Mouse (Mus musculus) cortical plate, adult 2 months (tissue): ENCODE results near the gene Fam173b. TPM values are rescaled to one million over a fixed set of nuclear protein-coding genes. Genes with fewer than 3 reads are reported as not detected.

Experiments
- H3K27ac ChIP-seq: fragments of 200-500 bp; 2 replicates; pipeline ENCODE4 v1.5.1; 2012; ENCODE audit warnings: low read length, control low read depth, inconsistent platforms; ENCODE audit not compliant: insufficient read depth
- H3K4me1 ChIP-seq: fragments of 200-500 bp; 2 replicates; pipeline ENCODE4 v1.6.1; 2011; ENCODE audit warnings: low read length; ENCODE audit not compliant: control insufficient read depth, insufficient read depth
- H3K4me3 ChIP-seq: fragments of 200-500 bp; 2 replicates; pipeline ENCODE4 v1.5.1; 2011; ENCODE audit warnings: mild to moderate bottlenecking, low read length, control low read depth; ENCODE audit not compliant: insufficient read depth
- CTCF ChIP-seq: fragments of 200-500 bp; IDR thresholded peaks from 2 replicates; pipeline ENCODE4 v1.5.1; 2011; ENCODE audit warnings: mild to moderate bottlenecking, control low read depth, low read length; ENCODE audit not compliant: insufficient read depth; ENCODE audit errors: extremely low read depth
- POLR2A ChIP-seq: fragments of 200-500 bp; IDR thresholded peaks from 2 replicates; pipeline ENCODE4 v1.6.1; 2011; ENCODE audit warnings: mild to moderate bottlenecking, low read length, control low read depth; ENCODE audit not compliant: insufficient read depth; ENCODE audit errors: extremely low read depth
- polyA plus RNA-seq: library from polyadenylated mRNA; depleted of rRNA; stranded (reverse); fragments of >200 nt; gene quantifications from 2 replicates; pipeline ENCODE4 v1.2.3, GENCODE M21; 2012

Gene Fam173b
- polyA plus RNA-seq, 1 experiment, result 13.2 TPM

DNA sequence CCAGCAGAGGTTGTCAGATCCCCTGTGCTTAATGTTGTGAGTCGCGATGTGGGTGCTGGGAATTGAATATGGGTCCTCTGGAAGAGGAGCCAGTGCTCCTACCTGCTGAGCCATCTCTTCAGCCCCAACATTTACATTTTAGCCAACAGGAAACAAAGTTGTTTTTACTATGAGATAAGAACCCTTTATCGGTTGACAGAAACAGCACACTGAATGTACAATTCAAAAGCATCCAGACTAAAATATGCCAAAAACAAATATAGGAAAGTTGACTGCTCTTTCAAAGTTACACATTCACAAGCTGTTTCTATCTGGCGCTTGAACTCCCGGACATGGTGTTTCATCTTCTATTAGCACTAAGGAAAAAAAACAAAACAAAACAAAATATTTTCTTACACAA lies 15.6 kb upstream of the Fam173b start:
- no peak overlapping the region for H3K4me3 ChIP-seq
- no peak overlapping the region for H3K27ac ChIP-seq
- TF ChIP-seq CTCF (no peak), POLR2A (no peak)
- peaks cover 2% of the 10 kb centered on the region; the same call in 1 of the 2 replicates for H3K4me1 ChIP-seq

DNA sequence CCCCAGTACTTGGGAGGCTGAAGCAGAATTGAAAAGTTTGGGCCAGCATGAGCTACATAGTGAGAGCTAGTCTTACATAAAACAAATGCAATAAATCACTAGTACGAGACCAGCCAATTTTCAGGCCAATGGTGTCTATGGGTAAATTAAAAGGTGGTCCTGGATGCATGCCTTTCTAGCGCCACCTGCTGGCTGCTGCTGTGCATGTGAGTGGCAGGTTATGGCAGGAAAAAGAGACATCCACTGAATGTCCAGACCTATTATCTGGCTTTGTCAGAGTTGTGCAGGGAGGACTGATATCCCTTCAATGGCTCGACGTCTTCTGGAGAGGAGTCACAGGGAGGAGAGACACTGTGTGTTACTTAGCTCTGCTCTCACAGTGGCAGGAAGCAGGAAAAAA lies 15.1 kb upstream of the Fam173b start:
- peaks cover 2% of the 10 kb centered on the region; the same call in 1 of the 2 replicates for H3K4me1 ChIP-seq
- no peak for TF ChIP-seq POLR2A
- TF ChIP-seq CTCF, result peak; percentile 96
- H3K4me3 ChIP-seq, result no peak overlapping the region
- no peak overlapping the region for H3K27ac ChIP-seq

DNA sequence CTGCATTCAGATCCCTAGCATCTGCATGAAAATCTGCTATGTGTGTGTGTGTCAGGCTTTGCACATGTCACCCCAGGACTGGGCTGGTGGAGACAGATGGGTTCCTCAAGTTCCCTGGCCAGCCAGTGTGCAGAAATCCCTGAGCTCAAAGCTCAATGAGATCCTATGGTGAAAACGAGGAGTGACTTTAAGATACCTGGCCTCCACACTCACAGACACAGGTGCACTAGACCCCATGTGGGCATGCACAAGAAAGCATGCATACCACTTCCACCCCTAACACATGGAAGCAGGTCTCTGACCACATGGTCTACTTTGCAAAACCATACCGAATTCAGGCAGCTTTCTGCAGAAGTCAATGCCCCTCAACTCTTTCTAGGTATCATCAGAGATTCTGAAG lies 13.9 kb upstream of the Fam173b start:
- peaks cover 2% of the 10 kb centered on the region; the same call in 1 of the 2 replicates for H3K4me1 ChIP-seq
- no peak overlapping the region for H3K27ac ChIP-seq
- no peak for TF ChIP-seq POLR2A
- no peak for TF ChIP-seq CTCF
- no peak overlapping the region for H3K4me3 ChIP-seq

DNA sequence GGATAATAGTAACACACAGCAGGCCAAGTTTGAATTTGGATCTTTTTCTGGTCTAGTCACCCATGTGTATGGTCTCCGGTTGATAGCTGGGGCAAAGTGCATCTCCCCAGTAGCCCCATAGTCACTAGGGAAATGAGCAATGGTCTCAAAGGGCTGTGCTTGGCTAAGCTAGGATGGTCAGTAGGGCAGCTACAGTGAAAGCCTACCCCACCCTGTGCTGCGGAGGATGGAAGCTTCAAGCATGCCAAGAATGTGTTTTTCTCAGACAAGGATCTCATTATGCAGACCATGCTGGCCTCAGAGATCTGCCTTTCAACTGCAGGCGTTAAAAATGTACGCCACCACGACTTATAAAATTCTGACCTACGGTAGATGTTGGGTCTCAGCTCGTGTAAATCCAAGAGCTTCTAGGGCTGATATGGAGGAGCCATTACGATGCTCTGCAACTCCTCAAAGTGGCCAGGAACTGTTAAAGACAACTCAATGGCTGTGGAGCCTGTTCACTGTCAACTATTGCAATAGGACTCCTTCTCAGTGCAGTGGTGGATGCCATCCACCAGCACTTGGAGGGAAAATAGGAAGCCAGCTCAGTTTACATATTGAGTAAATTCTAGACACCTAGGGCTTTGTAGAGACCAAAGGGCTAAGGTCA lies 12.5 kb upstream of the Fam173b start:
- no peak overlapping the region for H3K27ac ChIP-seq
- no peak overlapping the region for H3K4me3 ChIP-seq
- TF ChIP-seq POLR2A (no peak), CTCF (no peak)
- H3K4me1 ChIP-seq, result peaks cover 2% of the 10 kb centered on the region; the same call in 1 of the 2 replicates

DNA sequence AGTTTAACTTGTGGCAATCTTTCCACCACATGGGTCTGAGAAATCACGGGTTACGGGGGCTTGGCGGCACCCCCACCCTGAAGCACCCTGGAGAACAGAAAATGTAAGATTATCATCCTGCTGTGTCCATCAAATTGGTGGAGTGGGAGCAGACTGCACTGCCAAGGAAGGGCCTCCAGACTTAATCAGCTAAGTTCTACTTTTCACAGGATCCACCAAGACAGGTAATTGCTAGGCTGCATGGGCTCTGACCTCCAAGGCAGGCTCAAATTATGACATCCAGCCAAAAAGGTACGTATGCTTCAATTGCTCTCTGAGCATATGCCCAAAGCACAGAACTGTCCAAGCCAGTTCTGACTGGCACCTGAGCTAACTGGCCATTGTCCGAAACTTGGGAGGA lies 11.5 kb upstream of the Fam173b start:
- TF ChIP-seq POLR2A (no peak), CTCF (no peak)
- Histone ChIP-seq H3K4me3 (no peak overlapping the region), H3K27ac (no peak overlapping the region), H3K4me1 (peaks cover 2% of the 10 kb centered on the region; the same call in 1 of the 2 replicates)

DNA sequence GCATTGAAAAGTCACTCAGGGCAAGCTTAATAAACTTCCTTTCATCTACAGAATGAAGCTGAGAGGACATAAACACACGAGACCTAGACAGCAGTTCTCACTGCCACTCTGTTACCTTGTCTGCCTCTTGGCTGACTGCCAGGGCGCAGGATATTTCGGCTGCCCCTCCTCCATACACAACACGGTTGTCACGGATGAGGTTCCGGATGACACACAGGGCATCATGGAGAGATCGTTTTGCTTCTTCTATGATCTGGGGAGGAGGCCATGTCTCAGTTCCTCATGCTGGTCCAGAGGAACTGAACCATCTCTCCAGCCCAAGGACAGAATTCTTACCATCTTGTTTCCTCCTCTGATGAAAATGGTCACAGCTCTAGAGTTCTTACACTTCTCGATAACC lies 9.1 kb upstream of the Fam173b start:
- no peak overlapping the region for H3K27ac ChIP-seq
- H3K4me1 ChIP-seq, result peaks cover 2% of the 10 kb centered on the region; the same call in 1 of the 2 replicates
- TF ChIP-seq POLR2A (no peak), CTCF (no peak)
- H3K4me3 ChIP-seq, result no peak overlapping the region

DNA sequence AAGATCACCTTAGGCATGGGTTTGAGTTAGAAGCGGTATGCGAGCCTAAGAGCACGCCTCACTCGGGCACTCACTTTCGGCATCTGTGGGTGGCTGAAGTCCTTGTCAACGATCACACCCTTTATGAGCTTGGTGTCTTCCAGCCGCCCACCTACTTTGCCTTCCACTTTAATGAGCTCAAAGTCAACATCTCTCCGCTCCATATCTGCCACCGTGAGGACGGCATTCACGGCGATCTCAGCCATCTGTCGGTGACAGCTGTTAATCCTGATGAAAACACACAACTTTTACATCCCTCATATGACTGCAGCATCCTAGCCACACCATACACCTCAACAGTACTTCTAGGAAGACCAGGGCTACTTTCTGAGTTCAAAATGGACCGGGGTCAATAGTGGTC lies 7.4 kb upstream of the Fam173b start:
- Histone ChIP-seq H3K27ac (no peak overlapping the region), H3K4me3 (no peak overlapping the region), H3K4me1 (peaks cover under 1% of the 10 kb centered on the region; the same call in 1 of the 2 replicates)
- TF ChIP-seq CTCF (no peak), POLR2A (no peak)

DNA sequence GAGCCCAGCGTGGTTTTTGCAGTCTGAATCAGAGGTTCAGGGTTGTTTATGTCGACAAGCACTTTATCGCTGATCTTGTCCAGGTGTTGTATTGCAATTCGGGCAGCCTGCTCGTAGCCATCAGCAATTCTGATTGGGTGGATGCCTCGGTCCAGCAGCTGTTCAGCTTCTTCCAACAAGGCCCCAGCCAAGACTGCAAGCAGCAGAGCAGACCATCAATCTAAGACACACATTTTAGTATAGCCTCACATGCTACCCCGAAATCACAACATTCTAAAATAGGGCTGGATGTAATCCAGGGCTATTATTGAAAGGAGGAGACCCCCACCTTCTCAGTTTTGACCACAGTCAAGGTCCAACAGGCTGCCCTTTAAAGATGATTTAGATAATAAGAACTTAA lies 6.0 kb upstream of the Fam173b start:
- TF ChIP-seq POLR2A, result no peak
- no peak for TF ChIP-seq CTCF
- peaks cover 5% of the 10 kb centered on the region; the same call in 1 of the 2 replicates for H3K4me1 ChIP-seq
- H3K27ac ChIP-seq, result no peak overlapping the region
- H3K4me3 ChIP-seq, result no peak overlapping the region

DNA sequence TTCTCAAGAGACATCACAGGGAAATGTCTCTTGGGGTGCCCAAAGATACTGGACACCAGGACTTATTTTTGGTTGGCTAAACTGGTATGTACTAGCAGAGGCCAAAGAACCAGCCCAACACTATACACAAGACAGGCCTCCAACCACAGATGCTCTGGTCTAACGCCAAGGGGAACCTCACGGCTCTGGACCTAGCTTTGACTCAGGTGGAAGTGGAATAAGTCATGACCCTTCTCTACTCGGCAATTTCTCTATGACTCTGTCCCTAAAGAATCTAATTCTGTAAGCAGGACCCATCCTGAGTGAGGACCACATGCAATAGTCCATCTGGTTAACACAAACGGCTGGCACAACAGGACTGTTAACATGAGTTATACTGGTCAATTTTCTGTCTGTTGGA lies 1.8 kb upstream of the Fam173b start:
- H3K4me3 ChIP-seq, result no peak overlapping the region
- TF ChIP-seq CTCF (no peak), POLR2A (no peak)
- H3K4me1 ChIP-seq, result peaks cover 6% of the 10 kb centered on the region; the same call in 1 of the 2 replicates
- H3K27ac ChIP-seq, result no peak overlapping the region

DNA sequence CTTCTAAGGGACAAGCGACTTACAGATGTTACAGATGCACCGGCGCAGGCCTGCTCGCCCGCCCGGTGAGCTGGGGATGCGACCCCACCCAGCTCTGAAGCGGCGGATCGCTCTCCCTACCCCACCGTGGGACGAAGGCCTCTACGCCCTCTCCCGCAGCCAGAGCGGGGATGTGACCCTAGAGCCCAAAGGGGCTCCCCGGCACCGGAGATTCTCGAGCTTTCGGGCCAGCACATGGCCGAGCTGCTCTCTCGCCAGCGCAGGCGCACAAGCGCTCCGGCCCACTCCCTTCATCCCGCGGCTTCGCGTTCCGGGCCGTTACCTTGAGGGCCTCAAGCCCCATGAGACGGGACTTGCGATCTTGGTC lies 390 bp upstream of the Fam173b start:
- peaks cover 6% of the 10 kb centered on the region; the same call in 1 of the 2 replicates for H3K4me1 ChIP-seq
- H3K4me3 ChIP-seq, result peak overlapping the region; percentile 76
- TF ChIP-seq CTCF, result no peak
- no peak for TF ChIP-seq POLR2A
- peak overlapping the region; percentile 70 for H3K27ac ChIP-seq
